Mouse (Mus musculus): ENCODE data around the gene Shpk. TPM values are rescaled to one million over a fixed set of nuclear protein-coding genes. Genes with fewer than 3 reads are reported as not detected.

The Shpk gene
- polyA plus RNA-seq, 1 experiment from 2014 or later = 1.3 TPM

DNA sequence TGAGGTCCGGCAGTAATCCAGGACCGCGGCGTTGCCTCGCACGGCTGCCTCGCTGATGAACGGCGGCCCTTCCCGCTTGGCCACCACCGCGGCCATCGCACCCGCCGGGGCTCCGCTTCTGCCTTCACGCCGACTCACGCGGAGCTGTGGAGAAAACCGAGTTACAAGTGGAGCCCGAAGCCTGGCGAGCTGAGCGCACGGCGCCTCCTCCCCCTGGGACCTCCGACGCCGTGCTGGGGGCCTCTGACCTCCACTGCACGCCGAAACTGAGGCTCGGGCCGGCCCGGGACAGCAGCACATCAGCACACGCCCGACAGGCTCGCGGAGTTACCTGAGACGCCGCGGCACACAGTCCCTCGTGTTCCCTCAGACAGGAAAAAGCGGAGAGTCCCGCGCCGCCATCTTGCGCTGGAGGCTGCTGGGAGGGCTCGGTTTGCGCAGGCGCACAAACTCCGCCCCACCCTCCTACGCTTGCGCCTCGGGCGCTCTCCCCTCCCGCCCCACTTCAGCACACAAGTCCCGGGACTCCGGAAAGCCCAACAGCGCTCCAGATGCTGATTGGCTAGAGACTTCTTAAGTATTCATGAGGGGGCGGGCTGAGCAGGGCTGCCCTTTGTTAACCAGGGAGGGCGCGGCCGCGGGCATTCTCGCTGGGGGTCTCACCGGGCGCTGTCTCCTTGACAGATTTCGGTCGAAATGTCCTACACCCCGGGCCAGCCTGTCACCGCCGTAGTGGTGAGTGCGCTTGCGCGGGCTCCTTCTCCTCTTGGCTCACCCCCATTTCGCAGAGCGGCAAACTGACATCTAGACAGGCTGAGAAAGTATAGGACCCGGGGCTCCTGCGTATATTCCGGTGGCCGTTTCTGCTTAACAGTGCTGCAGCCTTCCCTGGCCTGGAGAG is 22.4 kb upstream of the Shpk start, which contains the start of the genes Emc6 and Tax1bp3:
Gene Emc6, minus strand, starts transcription at position 430 of the 901 bp plus-strand sequence.
Gene Tax1bp3, plus strand, starts transcription at position 476 of the 901 bp plus-strand sequence.
- peak within 1 kb of the TSS; percentile 94 for H3K27ac ChIP-seq
- no peaks in the 10 kb centered on the region for H3K27me3 ChIP-seq (ENCODE audit: low read depth, poor library complexity, severe bottlenecking)
- no peaks in the 10 kb centered on the region for H3K9me3 ChIP-seq (replicated peaks)
- DNase-seq (ENCODE audit: low spot score) = peak; percentile 97
- peaks cover 42% of the 10 kb centered on the region for H3K36me3 ChIP-seq
- H3K4me3 ChIP-seq = peak within 1 kb of the TSS; percentile 95
- H3K4me1 ChIP-seq = peaks cover 26% of the 10 kb centered on the region
- WGBS = under 1% methylated on average over 81 of the region's 81 CpGs

GRCm38 (mm10) chr11:73177509-73177875 is 21.8 kb upstream of the Shpk start:
- no peaks in the 10 kb centered on the region for H3K27me3 ChIP-seq (ENCODE audit: low read depth, poor library complexity, severe bottlenecking)
- DNase-seq (ENCODE audit: low spot score) = peak; percentile 86
- peak overlapping the region; percentile 94 for H3K27ac ChIP-seq
- WGBS = 0% methylated on average over 28 of the region's 28 CpGs
- H3K9me3 ChIP-seq (replicated peaks) = no peaks in the 10 kb centered on the region
- peaks cover 41% of the 10 kb centered on the region for H3K36me3 ChIP-seq
- peaks cover 26% of the 10 kb centered on the region for H3K4me1 ChIP-seq
- peak overlapping the region; percentile 95 for H3K4me3 ChIP-seq

DNA sequence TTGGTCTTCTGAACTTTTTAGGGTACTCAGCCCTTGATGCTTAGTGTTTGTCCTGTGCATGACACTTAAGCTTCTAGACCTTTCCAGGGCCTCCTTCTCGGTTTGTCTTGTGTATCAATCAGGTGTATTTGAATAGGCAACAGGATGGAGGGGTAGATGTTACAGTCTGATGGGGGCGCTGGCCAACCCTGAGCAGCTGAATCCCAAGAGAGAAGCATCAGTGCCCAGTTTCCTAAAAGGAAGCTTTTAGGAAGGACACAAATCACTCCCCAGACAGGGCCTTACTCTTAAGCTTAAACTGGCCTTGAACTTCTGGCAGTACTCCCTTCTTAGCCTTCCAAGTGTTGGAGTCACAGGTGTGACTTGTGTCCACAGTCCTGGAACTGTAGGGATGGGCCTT is 21.4 kb upstream of the Shpk start:
- H3K36me3 ChIP-seq = peaks cover 41% of the 10 kb centered on the region
- peak overlapping the region; percentile 94 for H3K27ac ChIP-seq
- H3K4me1 ChIP-seq = peaks cover 26% of the 10 kb centered on the region
- peak overlapping the region; percentile 95 for H3K4me3 ChIP-seq
- 5% methylated on average over 2 of the region's 2 CpGs for WGBS
- no peak for DNase-seq (ENCODE audit: low spot score)
- H3K9me3 ChIP-seq (replicated peaks) = no peaks in the 10 kb centered on the region
- no peaks in the 10 kb centered on the region for H3K27me3 ChIP-seq (ENCODE audit: low read depth, poor library complexity, severe bottlenecking)

- H3K36me3 ChIP-seq = peaks cover 84% of the 10 kb centered on the region
Measured at GRCm38 (mm10) chr11:73185872-73186615, 13.2 kb upstream of the Shpk start.

DNA sequence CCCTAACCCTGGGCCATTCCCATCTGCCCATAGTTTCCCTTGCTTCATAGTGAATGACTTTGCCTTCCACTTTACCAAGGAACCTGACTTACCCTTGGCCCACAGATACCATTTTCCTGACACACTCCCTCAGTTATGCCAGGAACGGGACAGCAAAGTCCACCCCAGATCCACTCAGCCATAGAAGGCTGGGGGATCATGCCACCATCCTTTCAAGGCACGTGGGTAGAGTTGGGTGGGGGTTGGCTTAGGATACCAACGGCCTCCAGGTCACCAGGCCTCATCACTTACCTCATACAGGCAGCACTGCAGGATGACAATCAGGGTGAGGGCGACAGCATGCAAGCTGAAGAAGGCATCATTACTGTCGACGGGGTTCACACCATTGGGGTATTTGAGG is 12.0 kb upstream of the Shpk start:
- Histone ChIP-seq H3K27ac (no peak overlapping the region), H3K4me3 (no peak overlapping the region), H3K4me1 (no peaks in the 10 kb centered on the region), H3K9me3 (replicated peaks) (no peaks in the 10 kb centered on the region), H3K36me3 (peaks cover 91% of the 10 kb centered on the region), H3K27me3 (ENCODE audit: low read depth, poor library complexity, severe bottlenecking) (no peaks in the 10 kb centered on the region)
- WGBS = 90% methylated on average over 6 of the region's 6 CpGs
- DNase-seq (ENCODE audit: low spot score) = no peak

More at GRCm38 (mm10) chr11:73185872-73186615, 13.2 kb upstream of the Shpk start:
- Histone ChIP-seq H3K27me3 (ENCODE audit: low read depth, poor library complexity, severe bottlenecking) (no peaks in the 10 kb centered on the region), H3K4me3 (no peak overlapping the region), H3K27ac (no peak overlapping the region), H3K9me3 (replicated peaks) (no peaks in the 10 kb centered on the region), H3K4me1 (no peaks in the 10 kb centered on the region)
- 95% methylated on average over 10 of the region's 10 CpGs for WGBS
- DNase-seq (ENCODE audit: low spot score) = no peak

DNA sequence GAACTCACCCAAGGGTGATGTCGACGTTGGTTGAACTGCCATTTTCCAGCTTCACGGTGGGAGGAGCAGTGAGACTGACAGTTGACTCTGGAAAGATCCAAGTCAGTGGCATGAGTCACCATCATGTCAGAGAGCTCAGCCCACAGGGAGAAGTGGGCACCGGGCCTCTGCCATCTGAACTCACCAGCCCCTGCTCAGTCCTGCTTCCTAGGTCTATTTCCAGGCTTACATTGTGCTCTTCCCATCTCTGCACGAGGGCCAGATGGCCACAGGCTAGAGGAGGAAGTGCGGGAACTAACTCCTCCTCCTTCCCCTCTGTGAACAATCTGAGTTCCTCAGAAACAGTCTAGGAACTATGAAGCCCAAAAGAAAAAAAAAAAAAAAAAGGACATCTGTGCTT is 6.2 kb upstream of the Shpk start:
- 82% methylated on average over 6 of the region's 6 CpGs for WGBS
- DNase-seq (ENCODE audit: low spot score) = no peak
- Histone ChIP-seq H3K27ac (no peak overlapping the region), H3K4me3 (no peak overlapping the region), H3K27me3 (ENCODE audit: low read depth, poor library complexity, severe bottlenecking) (no peaks in the 10 kb centered on the region), H3K9me3 (replicated peaks) (no peaks in the 10 kb centered on the region), H3K36me3 (peaks cover 46% of the 10 kb centered on the region), H3K4me1 (peaks cover 4% of the 10 kb centered on the region; the same call in 1 of the 2 replicates)

DNA sequence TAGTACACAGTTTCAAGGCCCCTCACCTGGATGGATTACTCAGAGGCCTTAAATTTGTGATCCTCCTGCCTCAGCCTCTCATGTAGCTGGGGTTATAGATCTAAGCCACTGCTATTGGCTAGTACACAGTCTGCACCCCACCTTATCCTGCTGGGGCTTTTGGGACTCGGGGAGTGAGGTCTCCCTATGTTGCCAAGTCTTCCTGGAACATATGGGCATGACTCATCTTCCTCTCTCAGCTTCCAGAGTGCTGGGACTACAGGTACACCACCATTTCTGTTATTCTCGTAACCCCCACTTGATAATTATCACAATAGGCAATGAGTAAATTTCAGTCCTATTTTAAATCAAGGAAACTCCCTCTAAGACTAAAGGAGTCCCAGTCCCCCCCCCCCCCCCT is 4.8 kb upstream of the Shpk start:
- Histone ChIP-seq H3K27me3 (ENCODE audit: low read depth, poor library complexity, severe bottlenecking) (no peaks in the 10 kb centered on the region), H3K9me3 (replicated peaks) (no peaks in the 10 kb centered on the region), H3K4me3 (no peak overlapping the region), H3K4me1 (peaks cover 11% of the 10 kb centered on the region), H3K36me3 (peaks cover 35% of the 10 kb centered on the region), H3K27ac (no peak overlapping the region)
- 80% methylated on average over 2 of the region's 2 CpGs for WGBS
- no peak for DNase-seq (ENCODE audit: low spot score)

DNA sequence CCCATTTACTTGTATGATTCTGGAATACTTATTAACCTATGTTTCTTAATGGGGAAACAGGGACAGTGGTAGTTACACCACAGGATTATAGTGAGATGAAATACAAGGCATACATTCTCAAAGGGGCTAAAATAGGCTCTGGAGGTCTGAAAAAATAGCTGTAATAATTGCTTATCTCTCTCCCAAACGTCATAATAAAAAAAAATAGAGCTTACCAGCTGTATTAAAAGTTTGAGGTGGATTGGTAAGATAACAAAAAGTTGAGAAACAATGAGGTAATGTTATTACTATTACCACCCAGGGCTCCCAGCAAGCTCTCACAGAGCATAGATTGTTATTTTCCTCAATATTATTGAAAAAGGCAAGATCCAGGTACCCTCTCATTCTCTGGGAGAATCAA is 1.1 kb upstream of the Shpk start:
- Histone ChIP-seq H3K27ac (no peak overlapping the region), H3K4me3 (peak overlapping the region; percentile 67), H3K4me1 (peaks cover 17% of the 10 kb centered on the region), H3K36me3 (0 out of 2 replicates have a peak, but pooled peaks cover 5% of the 10 kb centered on the region), H3K9me3 (replicated peaks) (no peaks in the 10 kb centered on the region), H3K27me3 (ENCODE audit: low read depth, poor library complexity, severe bottlenecking) (no peaks in the 10 kb centered on the region; the same call in 1 of the 2 replicates)
- DNase-seq (ENCODE audit: low spot score) = no peak
- 3% methylated on average over 1 of the region's 1 CpGs for WGBS

DNA sequence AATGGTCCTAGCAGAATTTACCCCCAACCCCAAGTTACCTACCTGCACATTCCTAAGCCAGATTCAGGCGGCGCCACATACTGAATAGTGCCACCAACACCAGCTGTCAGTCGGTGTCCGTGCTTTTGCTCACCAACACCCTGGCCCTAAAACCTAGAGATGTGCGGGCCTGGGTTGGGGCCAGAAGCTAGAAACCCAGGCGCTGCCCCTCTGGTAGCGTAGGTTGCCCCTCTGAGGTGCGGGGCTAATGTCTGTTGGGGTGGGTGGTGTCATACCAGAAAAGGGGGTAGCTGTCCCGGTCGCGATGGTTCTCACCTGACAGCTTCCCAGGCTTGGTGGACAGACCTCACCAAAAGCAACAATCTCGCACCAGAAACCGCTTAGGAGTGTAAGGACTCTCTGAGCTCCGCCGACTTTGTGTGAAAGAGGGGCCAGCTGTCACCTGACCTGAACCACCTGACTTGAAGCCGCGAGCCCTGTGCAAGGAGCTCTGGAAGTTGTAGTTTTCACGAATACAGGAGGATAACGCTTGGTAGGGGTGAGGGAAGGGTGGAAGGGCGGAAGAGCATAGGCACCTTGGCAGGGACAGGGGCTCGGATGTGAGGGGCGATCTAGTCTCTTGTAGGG is 544 bp upstream of the Shpk start, which contains the start of gene Ctns:
Gene Ctns, minus strand, starts transcription at position 440 of the 627 bp plus-strand sequence.
- Histone ChIP-seq H3K4me3 (peak within 1 kb of the TSS; percentile 67), H3K9me3 (replicated peaks) (no peaks in the 10 kb centered on the region), H3K36me3 (0 out of 2 replicates have a peak, but pooled peaks cover 5% of the 10 kb centered on the region), H3K27ac (peak within 1 kb of the TSS; percentile 63; the same call in 1 of the 2 replicates), H3K4me1 (peaks cover 17% of the 10 kb centered on the region), H3K27me3 (ENCODE audit: low read depth, poor library complexity, severe bottlenecking) (no peaks in the 10 kb centered on the region; the same call in 1 of the 2 replicates)
- peak; percentile 86 for DNase-seq (ENCODE audit: low spot score)
- WGBS = 2% methylated on average over 22 of the region's 22 CpGs

DNA sequence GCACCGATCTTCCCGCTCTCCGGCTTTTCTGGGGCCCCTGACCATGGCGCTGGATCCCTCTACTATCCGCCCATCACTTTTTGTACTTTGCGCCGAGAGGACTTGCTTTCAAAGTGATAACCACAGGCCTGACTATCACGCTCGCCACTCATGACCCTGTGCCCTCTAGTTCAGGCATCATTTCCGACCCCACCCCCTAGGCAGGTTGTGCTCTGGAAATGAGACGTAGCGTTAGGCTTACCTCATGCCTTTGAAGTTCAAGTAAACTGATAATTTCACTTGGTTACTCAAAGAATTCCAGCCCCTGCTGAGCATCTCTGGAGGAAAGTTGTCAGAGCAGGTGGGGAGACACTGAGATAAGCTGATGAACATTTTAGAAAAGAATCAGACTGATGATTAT is 619 bp downstream of the Shpk start:
- 5% methylated on average over 12 of the region's 12 CpGs for WGBS
- Histone ChIP-seq H3K27ac (peak overlapping the region; percentile 63; the same call in 1 of the 2 replicates), H3K9me3 (replicated peaks) (no peaks in the 10 kb centered on the region), H3K36me3 (0 out of 2 replicates have a peak, but pooled peaks cover 5% of the 10 kb centered on the region), H3K4me3 (peak overlapping the region; percentile 67), H3K27me3 (ENCODE audit: low read depth, poor library complexity, severe bottlenecking) (no peaks in the 10 kb centered on the region; the same call in 1 of the 2 replicates), H3K4me1 (peaks cover 17% of the 10 kb centered on the region)
- no peak for DNase-seq (ENCODE audit: low spot score)

DNA sequence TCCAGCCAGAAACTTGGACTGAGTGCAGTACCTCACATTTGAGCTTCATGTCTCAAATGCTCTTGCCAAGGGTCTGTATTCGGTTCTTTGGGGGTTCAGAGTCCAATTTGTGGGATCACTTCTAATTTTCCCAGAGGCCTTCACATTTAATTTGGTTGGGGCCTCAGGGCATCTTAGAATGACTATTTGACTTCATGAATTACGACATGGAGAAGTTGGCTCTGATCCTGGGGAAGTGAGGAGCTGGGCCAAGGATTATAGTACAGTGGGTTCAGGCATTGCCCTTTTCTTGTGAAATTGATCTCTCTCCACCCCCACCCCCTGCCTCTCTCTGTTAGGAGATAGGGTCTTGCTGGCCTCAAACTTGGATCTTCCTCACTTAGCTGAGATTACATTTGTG is 1.8 kb downstream of the Shpk start:
- no peak overlapping the region for H3K4me3 ChIP-seq
- 73% methylated on average over 2 of the region's 2 CpGs for WGBS
- no peak for DNase-seq (ENCODE audit: low spot score)
- H3K36me3 ChIP-seq = no peaks in the 10 kb centered on the region
- no peaks in the 10 kb centered on the region for H3K9me3 ChIP-seq (replicated peaks)
- H3K27me3 ChIP-seq (ENCODE audit: low read depth, poor library complexity, severe bottlenecking) = no peaks in the 10 kb centered on the region; the same call in 1 of the 2 replicates
- no peak overlapping the region for H3K27ac ChIP-seq
- H3K4me1 ChIP-seq = peaks cover 17% of the 10 kb centered on the region

- Histone ChIP-seq H3K27me3 (ENCODE audit: low read depth, poor library complexity, severe bottlenecking) (no peaks in the 10 kb centered on the region; the same call in 1 of the 2 replicates), H3K4me1 (peaks cover 17% of the 10 kb centered on the region), H3K4me3 (no peak overlapping the region), H3K36me3 (no peaks in the 10 kb centered on the region), H3K9me3 (replicated peaks) (no peaks in the 10 kb centered on the region), H3K27ac (no peak overlapping the region)
- WGBS = 38% methylated on average over 4 of the region's 4 CpGs
- DNase-seq (ENCODE audit: low spot score) = no peak
Measured at GRCm38 (mm10) chr11:73201597-73201996, 2.3 kb downstream of the Shpk start.

All from limb, embryonic 10.5 days (tissue).